Mouse (Mus musculus): ENCODE data around the gene Dnlz.

GRCm38 (mm10) chr2:26324917-26325316 is 27.0 kb downstream of the Dnlz start:
- TF ChIP-seq POLR2A (IDR thresholded peaks at IDR 0.05; ENCODE audit: borderline replicate concordance, low read depth, low read length): no peak
- 0 out of 2 replicates have a peak, but pooled peaks have one; percentile 8 for TF ChIP-seq CTCF (IDR thresholded peaks at IDR 0.05; ENCODE audit: low read depth, low read length)

Data from bone marrow macrophage, adult 2 months (primary cell).